Mouse (Mus musculus): Measurements from ENCODE around the gene Smco4. TPM values are rescaled to one million over a fixed set of nuclear protein-coding genes. Genes with fewer than 3 reads are reported as not detected.
A peak's percentile ranks its signal among the peaks of the same experiment; 100 is the strongest.

Smco4 gene
- polyA plus RNA-seq, 1 experiment, result 47.2 TPM

- TF ChIP-seq CTCF (IDR thresholded peaks at IDR 0.05; ENCODE audit: control insufficient read depth, insufficient read depth, insufficient replicate concordance, low read depth, low read length) (no peak), POLR2A (IDR thresholded peaks at IDR 0.05; ENCODE audit: control insufficient read depth, low read depth, low read length) (no peak)
- Histone ChIP-seq H3K27ac (ENCODE audit: control insufficient read depth, insufficient read depth, low read depth, low read length) (no peak overlapping the region), H3K27me3 (ENCODE audit: control insufficient read depth, insufficient read depth, low read length) (no peaks in the 10 kb centered on the region), H3K4me1 (ENCODE audit: control insufficient read depth, insufficient read depth, low read length) (no peaks in the 10 kb centered on the region), H3K36me3 (ENCODE audit: control insufficient read depth, insufficient read depth, low read length) (no peaks in the 10 kb centered on the region), H3K4me3 (ENCODE audit: control insufficient read depth, low read depth, low read length) (no peak overlapping the region)
These were observed 38.0 kb downstream of the Smco4 start for GRCm38 (mm10) chr9:15531204-15531603.

GRCm38 (mm10) chr9:15533336-15534070 is 40.3 kb downstream of the Smco4 start:
- Histone ChIP-seq H3K4me1 (ENCODE audit: control insufficient read depth, insufficient read depth, low read length) (no peaks in the 10 kb centered on the region), H3K27ac (ENCODE audit: control insufficient read depth, insufficient read depth, low read depth, low read length) (no peak overlapping the region), H3K27me3 (ENCODE audit: control insufficient read depth, insufficient read depth, low read length) (no peaks in the 10 kb centered on the region), H3K4me3 (ENCODE audit: control insufficient read depth, low read depth, low read length) (no peak overlapping the region), H3K36me3 (ENCODE audit: control insufficient read depth, insufficient read depth, low read length) (no peaks in the 10 kb centered on the region)
- TF ChIP-seq POLR2A (IDR thresholded peaks at IDR 0.05; ENCODE audit: control insufficient read depth, low read depth, low read length) (no peak), CTCF (IDR thresholded peaks at IDR 0.05; ENCODE audit: control insufficient read depth, insufficient read depth, insufficient replicate concordance, low read depth, low read length) (no peak)

- H3K4me1 ChIP-seq (ENCODE audit: control insufficient read depth, insufficient read depth, low read length), result no peaks in the 10 kb centered on the region
- no peak overlapping the region for H3K4me3 ChIP-seq (ENCODE audit: control insufficient read depth, low read depth, low read length)
- TF ChIP-seq CTCF (IDR thresholded peaks at IDR 0.05; ENCODE audit: control insufficient read depth, insufficient read depth, insufficient replicate concordance, low read depth, low read length) (no peak), POLR2A (IDR thresholded peaks at IDR 0.05; ENCODE audit: control insufficient read depth, low read depth, low read length) (no peak)
- H3K36me3 ChIP-seq (ENCODE audit: control insufficient read depth, insufficient read depth, low read length), result no peaks in the 10 kb centered on the region
- H3K27me3 ChIP-seq (ENCODE audit: control insufficient read depth, insufficient read depth, low read length), result no peaks in the 10 kb centered on the region
- H3K27ac ChIP-seq (ENCODE audit: control insufficient read depth, insufficient read depth, low read depth, low read length), result no peak overlapping the region
These were observed 40.9 kb downstream of the Smco4 start for GRCm38 (mm10) chr9:15534110-15534509.

GRCm38 (mm10) chr9:15535418-15535817 is 42.2 kb downstream of the Smco4 start:
- Histone ChIP-seq H3K27ac (ENCODE audit: control insufficient read depth, insufficient read depth, low read depth, low read length) (no peak overlapping the region), H3K4me3 (ENCODE audit: control insufficient read depth, low read depth, low read length) (no peak overlapping the region), H3K4me1 (ENCODE audit: control insufficient read depth, insufficient read depth, low read length) (no peaks in the 10 kb centered on the region), H3K27me3 (ENCODE audit: control insufficient read depth, insufficient read depth, low read length) (no peaks in the 10 kb centered on the region), H3K36me3 (ENCODE audit: control insufficient read depth, insufficient read depth, low read length) (no peaks in the 10 kb centered on the region)
- TF ChIP-seq CTCF (IDR thresholded peaks at IDR 0.05; ENCODE audit: control insufficient read depth, insufficient read depth, insufficient replicate concordance, low read depth, low read length) (no peak), POLR2A (IDR thresholded peaks at IDR 0.05; ENCODE audit: control insufficient read depth, low read depth, low read length) (no peak)

- Histone ChIP-seq H3K27me3 (ENCODE audit: control insufficient read depth, insufficient read depth, low read length) (no peaks in the 10 kb centered on the region), H3K4me3 (ENCODE audit: control insufficient read depth, low read depth, low read length) (no peak overlapping the region), H3K27ac (ENCODE audit: control insufficient read depth, insufficient read depth, low read depth, low read length) (no peak overlapping the region), H3K36me3 (ENCODE audit: control insufficient read depth, insufficient read depth, low read length) (no peaks in the 10 kb centered on the region), H3K4me1 (ENCODE audit: control insufficient read depth, insufficient read depth, low read length) (no peaks in the 10 kb centered on the region)
- TF ChIP-seq CTCF (IDR thresholded peaks at IDR 0.05; ENCODE audit: control insufficient read depth, insufficient read depth, insufficient replicate concordance, low read depth, low read length), result no peak
- TF ChIP-seq POLR2A (IDR thresholded peaks at IDR 0.05; ENCODE audit: control insufficient read depth, low read depth, low read length), result no peak
These were observed 43.7 kb downstream of the Smco4 start for GRCm38 (mm10) chr9:15536861-15537426.

GRCm38 (mm10) chr9:15537455-15538048 is 44.3 kb downstream of the Smco4 start:
- H3K27me3 ChIP-seq (ENCODE audit: control insufficient read depth, insufficient read depth, low read length), result no peaks in the 10 kb centered on the region
- no peak overlapping the region for H3K27ac ChIP-seq (ENCODE audit: control insufficient read depth, insufficient read depth, low read depth, low read length)
- H3K36me3 ChIP-seq (ENCODE audit: control insufficient read depth, insufficient read depth, low read length), result no peaks in the 10 kb centered on the region
- H3K4me3 ChIP-seq (ENCODE audit: control insufficient read depth, low read depth, low read length), result peak overlapping the region; percentile 57
- no peaks in the 10 kb centered on the region for H3K4me1 ChIP-seq (ENCODE audit: control insufficient read depth, insufficient read depth, low read length)
- TF ChIP-seq CTCF (IDR thresholded peaks at IDR 0.05; ENCODE audit: control insufficient read depth, insufficient read depth, insufficient replicate concordance, low read depth, low read length) (no peak), POLR2A (IDR thresholded peaks at IDR 0.05; ENCODE audit: control insufficient read depth, low read depth, low read length) (no peak)

- TF ChIP-seq CTCF (IDR thresholded peaks at IDR 0.05; ENCODE audit: control insufficient read depth, insufficient read depth, insufficient replicate concordance, low read depth, low read length) (no peak), POLR2A (IDR thresholded peaks at IDR 0.05; ENCODE audit: control insufficient read depth, low read depth, low read length) (peak; percentile 7; the same call in 1 of the 2 replicates)
- Histone ChIP-seq H3K4me1 (ENCODE audit: control insufficient read depth, insufficient read depth, low read length) (no peaks in the 10 kb centered on the region; the same call in 1 of the 2 replicates), H3K27ac (ENCODE audit: control insufficient read depth, insufficient read depth, low read depth, low read length) (peak overlapping the region; percentile 30; the same call in 1 of the 2 replicates)
These were observed 45.8 kb downstream of the Smco4 start for GRCm38 (mm10) chr9:15538979-15539533.

More at GRCm38 (mm10) chr9:15538979-15539533, 45.8 kb downstream of the Smco4 start:
- no peaks in the 10 kb centered on the region for H3K27me3 ChIP-seq (ENCODE audit: control insufficient read depth, insufficient read depth, low read length)
- H3K36me3 ChIP-seq (ENCODE audit: control insufficient read depth, insufficient read depth, low read length), result no peaks in the 10 kb centered on the region
- peak overlapping the region; percentile 83 for H3K4me3 ChIP-seq (ENCODE audit: control insufficient read depth, low read depth, low read length)

Measured in testis, adult 2 months (tissue).